Mouse (Mus musculus) embryonic fibroblast, embryonic 13.5 days (primary cell): Measurements from ENCODE around the gene Eya3.
"Not testable (repeated sequence)": the region's sequence is repeated elsewhere in the genome, so short reads cannot be mapped to it uniquely, and the experiment has no call there.

Experiments
- CTCF ChIP-seq: IDR thresholded peaks from 2 replicates; pipeline ENCODE4 v1.5.1; 2011; ENCODE audit warnings: mild to moderate bottlenecking, control low read depth, low read length, moderate library complexity, borderline replicate concordance; ENCODE audit not compliant: insufficient read depth
- POLR2A ChIP-seq: IDR thresholded peaks from 2 replicates; pipeline ENCODE4 v1.6.1; 2011; ENCODE audit warnings: low read depth, mild to moderate bottlenecking, control low read depth, low read length, moderate library complexity

DNA sequence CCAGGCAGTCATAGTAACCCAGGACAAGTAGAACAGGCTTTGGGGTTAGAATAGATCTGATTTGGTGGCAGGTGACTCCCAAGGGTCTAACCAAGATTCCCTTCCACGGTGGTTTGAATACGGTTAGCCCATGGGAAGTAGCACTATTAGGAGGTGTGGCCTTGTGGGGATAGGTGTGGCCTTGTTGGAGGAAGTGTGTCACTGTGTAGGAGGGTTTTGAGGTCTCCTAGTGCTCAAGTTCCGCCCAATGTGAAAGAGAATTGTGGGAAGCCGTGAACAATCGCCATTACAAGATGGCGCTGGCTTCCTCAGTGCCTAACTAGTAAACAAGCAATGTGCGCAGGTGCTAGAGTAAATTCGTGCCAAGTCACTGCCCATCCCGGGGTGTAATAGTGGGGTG, 98.4 kb downstream of the Eya3 start:
- TF ChIP-seq CTCF, POLR2A: not testable (repeated sequence)
